Mouse (Mus musculus) inflammation-experienced regulatory T-cells, adult 6 months (primary cell): ENCODE data around the gene Slc38a10. TPM values are rescaled to one million over a fixed set of nuclear protein-coding genes. Genes with fewer than 3 reads are reported as not detected.

Experiments
- ATAC-seq: one replicate; pipeline ENCODE4 v1.8.0; 2017
- polyA plus RNA-seq, 3 experiments: library from polyadenylated mRNA; unstranded; fragments of 100-300 nt; shearing (Covaris generic); gene quantifications; one replicate each; pipeline ENCODE4 v1.2.1; 2017

Gene Slc38a10
- 10 to 100 TPM; 39.7 to 62.8 (median 44.1) TPM for polyA plus RNA-seq

DNA sequence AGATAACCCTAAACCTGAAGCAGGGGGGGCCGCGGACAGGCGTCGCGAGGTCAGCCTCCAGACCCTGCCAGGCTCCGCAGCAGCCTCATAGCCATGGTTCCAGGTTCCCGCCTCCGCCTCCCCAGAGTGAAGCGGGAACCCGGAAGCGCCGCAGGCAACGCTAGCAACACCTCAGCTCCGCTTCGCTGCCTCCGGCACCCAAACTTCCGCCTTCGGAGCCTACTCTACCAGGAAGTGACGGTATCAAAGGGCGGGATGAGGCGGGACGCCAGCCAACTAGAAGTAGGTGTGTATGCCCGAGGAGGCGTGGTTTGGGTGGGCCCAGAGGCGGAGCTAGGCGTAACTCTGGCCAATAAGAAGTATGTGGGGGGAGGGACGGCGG, at the start of gene Slc38a10:
Slc38a10 (minus strand) TSS at position 234 of the 382 bp plus-strand sequence.
- peak; percentile 98 for ATAC-seq

DNA sequence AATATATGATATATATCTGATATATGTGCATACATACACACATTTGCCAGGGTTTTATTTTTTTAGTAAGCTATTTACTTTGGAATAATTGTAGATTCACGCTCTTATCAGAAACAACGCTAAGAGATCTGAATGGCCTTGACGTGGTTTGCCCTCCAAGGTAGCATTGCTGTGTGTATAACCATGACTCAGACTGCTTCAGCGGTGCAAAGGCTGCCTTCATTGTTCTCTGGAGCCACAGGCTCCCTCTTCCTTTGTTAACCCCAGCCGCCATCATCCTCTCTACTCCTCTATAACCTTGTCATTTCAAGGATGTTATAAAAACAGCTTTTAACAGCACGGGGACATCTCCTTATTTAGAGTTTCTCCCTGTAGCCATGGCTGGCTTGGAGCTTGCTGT, 49.5 kb upstream of the Slc38a10 start:
- no peak for ATAC-seq

DNA sequence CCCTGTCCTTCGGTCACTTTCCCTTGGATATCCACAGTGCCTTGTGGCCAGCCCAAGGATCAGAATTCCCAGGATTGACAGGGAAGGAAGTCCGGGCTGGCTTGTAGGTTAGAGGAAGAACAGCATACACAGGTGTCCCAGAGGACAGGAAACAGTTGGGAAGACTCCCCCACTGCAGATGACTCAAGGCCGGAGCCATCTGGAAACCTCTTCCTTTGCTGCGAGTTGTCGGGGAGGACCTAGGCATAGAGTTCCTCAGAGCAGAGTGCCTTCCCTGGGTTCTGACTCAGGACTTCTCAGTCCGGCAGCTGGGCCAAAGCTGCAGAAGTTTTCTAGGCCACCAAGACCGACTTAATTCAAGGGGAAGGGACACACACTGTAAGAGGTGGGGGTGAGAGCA, 48.6 kb upstream of the Slc38a10 start:
- ATAC-seq, result no peak

DNA sequence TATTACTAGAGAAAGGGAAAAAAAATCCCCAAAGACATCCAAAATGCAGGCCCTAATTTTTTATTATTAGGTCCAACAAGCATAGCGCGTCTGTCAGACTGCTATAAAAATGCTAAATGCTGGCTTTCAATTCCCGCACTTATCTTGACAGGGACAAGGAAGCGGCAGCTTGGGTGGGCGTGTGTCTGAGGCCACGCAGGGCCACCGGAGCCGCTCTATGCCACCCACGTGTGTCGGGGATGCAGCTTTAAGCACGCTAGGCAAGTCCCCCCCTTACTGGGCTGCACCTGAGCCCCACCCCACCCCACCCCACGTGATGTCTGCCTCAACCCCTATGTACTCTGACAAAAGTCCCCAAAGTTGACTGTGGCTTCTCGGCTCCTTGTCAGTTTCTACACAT, 47.7 kb upstream of the Slc38a10 start:
- ATAC-seq, result no peak

DNA sequence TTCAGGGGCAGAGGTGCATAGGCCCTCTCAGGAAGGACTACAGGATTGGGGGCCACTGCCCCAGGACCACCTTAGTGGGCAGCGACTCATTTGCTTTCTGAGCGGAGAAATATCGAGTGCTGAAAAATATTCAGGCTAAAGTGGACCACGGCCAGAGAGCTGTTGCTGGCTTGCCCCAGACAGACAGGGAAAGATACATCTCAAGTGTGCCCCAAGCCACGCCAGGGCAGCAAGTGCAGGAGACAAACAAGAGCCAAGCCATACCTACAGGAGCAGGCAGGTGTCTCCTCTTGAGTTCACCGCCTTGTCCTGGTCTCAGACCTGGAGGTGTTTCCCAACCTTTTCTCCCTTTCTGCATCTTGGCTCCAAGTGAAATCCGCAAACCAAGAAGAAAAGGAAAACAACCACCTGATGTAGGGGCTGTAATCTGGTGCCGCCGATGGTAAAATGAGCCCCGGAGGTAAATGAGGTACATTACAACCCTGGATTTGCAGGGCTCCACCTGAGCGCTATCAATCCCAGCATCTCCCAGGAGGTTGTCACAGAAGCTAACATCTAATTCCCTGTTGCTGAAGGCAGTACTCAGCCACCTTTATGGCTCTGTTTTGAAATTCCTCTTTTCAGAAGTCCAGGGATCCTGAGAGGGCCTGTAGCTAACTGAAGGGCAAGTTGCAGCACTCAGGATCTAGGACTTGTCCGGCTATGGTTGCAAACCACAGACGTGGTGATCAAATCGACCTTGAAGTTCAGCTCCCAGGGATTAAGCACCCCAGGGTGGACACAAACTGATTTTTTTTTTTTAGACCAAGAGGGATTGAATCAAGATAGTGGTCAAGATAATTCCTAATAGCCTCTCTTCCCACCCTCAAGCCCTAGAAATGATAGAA, 39.6 kb upstream of the Slc38a10 start:
- no peak for ATAC-seq

DNA sequence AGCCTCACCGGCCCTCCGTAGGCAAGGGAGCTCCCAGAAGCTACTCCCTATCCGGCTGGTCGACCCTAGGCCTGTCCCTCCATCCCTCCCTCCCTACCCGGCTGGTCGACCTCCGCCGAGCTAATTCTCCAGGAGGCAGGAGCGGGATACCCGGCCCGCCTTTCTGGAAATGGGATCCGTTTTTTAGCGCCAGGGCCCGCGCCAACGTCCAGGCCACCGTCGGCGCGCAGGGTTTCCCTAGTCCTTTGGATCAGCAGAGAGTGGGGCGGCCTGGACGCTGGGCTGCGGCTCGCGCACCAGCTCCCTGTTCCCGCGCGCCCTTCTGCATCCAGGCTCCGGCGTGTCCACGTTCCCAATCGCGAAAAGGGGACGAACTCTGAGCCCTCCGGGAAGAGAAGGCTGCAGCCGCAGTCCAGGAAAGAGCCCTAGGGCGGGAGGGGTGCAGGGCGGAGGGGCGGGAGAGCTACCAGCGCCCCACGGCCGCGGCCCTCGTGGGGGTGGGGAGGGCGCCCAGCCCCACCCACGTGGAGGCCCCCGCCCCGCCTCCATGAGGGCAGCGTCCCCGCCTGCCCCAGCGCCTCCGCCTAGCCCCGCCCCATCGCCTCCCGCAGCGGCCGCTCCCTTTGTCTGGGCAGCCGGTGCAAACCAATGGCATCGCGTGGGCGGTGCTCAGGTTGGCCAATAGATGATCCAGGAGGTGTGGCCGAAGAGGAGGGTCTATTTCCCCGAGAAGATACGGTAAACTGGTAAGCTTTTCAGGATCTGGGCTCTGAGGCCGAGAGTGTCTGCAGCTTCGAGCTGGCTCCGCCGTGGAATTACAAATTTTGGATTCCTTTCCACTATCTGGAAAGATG, 38.5 kb upstream of the Slc38a10 start:
- peak; percentile 85 for ATAC-seq

DNA sequence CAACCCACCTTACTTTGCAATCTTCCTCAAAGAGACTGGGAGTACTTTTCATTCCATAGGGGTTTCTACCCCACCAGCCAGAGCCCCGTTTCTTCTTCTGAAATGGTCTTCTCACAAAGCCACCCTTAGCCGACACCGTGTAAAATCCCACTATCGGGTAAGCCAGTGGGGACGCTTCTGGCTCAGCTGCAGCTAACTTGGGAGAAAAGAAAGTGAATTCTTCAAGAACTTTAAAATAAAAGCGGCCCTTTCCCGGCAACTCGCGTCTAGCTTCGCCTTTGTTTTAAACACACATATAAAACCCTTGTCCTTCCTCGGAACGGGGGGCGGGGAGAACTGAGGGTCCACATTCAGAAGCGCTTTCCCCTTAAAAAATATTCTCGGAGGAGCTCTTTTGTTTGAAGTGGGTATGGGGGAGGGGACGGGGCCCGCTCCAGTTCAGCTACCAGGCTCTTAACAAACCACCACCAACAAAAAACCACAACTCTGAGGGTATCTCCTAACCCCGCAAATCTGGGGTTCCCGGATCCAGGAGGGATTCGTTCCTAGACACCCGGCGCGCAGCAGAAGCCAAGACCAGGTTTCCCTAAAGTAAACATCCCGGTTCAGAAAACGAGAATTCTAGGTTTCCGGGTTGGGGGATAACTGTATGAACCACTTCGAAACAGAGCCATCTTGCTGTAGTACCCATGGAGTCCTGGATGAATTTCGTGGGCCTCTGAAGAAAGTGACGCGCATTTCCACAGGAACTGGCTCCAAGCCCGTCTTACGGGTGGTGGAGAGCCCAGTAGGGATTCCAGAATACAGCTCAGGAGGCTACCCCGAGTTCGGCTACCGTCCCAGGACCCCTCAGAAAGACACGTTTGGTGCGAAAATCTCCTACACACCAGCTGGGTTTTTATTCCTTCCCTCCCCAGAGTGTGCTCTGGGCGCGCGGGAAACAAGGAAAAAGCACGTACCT, 37.6 kb upstream of the Slc38a10 start:
- ATAC-seq, result peak; percentile 21

DNA sequence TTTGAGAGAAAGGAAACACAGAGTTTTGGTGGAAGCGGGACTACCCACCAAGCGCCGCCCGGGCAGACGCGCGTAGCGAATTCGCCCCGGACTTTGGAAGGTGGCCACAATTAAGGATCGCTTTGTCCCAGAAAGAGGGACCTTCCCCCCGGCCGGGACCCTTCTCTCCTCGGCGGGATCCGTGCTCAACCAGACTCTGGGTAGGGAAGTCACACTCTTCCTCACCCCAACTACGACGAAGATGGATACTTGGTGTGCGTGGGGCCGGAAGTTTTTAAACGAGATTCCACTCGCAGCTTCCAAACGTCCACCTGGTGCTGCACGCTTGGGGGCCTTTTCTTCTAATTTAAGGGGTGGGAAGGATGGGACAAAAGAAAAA, 36.9 kb upstream of the Slc38a10 start:
- ATAC-seq, result no peak

DNA sequence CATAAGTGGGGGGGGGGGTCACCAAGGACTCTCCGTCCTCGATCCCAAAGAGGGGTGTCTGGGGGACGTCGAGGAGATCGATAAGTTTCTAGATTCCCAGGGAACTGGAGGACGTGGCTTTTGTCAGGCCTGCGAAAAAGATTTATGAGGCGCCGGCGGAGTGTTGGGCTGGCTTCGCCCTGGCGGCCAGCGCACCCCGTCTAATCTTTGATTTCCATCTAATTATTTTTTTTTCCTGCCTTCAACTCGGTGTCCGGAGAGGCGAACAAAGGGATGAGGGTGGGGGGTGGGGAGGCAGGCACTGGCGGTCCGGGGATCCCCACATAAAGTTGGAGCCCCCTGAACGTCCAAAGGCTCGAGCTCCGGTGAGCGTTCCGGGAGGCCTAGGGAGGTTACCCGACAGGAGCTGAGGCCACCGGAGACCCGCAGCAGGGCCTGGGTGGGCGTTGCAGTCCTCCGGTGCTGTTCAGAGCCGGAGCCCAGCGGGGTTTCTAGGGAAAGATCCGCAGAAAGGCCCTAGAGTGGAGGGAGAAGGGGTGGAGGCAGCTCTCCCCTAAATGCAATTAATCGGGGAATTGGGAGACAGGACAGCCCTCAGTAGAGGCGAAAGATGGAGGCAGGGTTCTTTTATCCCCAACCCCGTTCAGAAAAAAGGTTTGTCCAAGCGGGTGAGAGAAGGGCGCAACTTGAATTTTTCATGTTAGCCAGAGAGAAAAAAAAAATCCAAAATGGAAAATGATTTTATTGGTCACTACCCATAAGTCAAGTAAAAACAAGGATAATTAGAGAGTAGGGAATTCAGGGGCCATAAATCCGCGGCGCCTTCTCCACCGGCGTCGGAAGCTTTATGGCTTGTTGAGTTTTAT, 36.3 kb upstream of the Slc38a10 start:
- no peak for ATAC-seq

DNA sequence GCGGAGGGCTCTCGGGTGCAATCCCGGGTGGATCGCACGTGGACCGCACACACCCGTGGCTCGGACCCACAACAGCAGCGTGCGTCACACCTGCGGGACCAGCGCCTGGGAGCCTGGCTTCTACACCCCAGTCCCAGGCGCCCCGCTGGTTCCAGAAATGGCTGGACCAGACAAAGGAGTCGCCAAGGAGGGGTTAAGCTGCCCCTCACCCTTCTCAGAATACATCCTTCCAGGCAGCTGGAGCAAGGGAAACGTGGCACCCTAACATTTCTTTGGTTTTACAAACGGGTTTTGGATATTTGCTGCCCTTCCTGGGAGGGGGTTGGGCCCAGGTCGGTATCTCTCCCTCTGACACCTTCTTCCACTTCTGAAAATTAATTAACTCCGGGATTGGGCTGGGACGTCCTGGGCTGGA, 35.7 kb upstream of the Slc38a10 start:
- no peak for ATAC-seq

DNA sequence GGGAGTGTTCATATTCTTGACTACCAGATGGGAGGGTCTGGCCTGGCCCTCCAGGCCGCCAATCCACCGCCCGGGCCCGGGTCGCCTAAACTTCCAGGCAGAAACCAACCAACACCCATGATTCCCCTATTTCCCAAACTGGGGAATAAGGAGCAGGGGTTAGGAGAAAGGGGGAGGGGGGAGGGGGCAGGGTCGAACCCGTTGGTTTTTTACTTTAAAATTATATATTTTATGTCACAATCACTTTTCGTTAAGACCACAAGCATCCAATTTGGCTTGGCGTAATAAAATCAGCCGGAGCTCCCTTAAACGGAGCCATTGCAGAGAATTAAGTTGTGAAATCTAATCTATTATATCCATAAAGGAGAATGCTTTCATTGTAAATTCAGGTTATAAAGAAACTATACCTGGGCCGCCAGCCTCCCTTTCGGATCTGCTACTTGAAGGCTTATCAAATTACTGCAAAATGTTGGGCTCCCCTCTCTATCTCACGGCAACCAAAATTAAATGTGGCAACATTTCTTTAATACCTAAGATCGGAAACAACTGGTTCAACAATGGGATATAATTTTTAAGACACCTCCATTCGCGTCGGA, 35.1 kb upstream of the Slc38a10 start:
- ATAC-seq, result no peak

DNA sequence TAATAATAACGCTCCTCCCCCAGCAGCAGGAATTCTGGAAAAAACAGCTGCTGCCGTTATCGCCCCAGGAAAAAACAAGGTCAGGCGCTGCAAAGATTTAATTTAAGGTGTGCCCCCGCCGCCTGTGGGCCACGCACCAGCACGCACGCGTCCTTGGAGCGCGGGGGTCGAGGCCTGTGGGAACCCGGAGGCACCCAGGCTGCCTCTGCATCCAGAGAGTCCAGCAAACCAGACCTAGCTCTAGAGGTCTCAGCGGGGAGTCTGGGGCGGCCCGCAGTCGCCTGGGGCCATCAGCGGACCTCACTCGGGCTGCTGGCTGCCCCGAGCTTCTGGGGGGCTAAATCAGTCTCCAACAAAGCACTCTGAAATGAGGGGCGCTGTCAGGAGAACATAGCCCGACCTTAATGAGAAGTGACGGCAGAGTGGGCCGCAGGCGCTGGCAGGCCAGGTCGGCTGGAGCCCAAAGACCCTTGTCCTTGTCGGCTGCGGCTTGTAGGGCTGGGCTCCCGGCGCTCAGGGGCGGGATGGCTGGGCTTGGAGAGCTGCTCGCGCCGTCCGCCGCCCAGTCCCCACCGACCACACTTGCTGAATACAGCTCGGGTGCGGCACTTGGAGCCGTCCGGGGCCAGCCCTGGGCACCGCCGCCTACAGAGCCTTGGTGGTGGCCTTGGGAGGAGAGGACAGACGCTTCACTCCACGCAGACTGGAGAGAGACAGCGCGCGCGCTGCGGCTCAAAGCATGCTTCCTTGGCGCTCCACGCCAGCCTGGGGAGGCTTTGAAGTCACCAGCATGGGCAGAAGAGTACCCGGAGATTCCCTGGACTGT, 34.4 kb upstream of the Slc38a10 start:
- ATAC-seq, result no peak

DNA sequence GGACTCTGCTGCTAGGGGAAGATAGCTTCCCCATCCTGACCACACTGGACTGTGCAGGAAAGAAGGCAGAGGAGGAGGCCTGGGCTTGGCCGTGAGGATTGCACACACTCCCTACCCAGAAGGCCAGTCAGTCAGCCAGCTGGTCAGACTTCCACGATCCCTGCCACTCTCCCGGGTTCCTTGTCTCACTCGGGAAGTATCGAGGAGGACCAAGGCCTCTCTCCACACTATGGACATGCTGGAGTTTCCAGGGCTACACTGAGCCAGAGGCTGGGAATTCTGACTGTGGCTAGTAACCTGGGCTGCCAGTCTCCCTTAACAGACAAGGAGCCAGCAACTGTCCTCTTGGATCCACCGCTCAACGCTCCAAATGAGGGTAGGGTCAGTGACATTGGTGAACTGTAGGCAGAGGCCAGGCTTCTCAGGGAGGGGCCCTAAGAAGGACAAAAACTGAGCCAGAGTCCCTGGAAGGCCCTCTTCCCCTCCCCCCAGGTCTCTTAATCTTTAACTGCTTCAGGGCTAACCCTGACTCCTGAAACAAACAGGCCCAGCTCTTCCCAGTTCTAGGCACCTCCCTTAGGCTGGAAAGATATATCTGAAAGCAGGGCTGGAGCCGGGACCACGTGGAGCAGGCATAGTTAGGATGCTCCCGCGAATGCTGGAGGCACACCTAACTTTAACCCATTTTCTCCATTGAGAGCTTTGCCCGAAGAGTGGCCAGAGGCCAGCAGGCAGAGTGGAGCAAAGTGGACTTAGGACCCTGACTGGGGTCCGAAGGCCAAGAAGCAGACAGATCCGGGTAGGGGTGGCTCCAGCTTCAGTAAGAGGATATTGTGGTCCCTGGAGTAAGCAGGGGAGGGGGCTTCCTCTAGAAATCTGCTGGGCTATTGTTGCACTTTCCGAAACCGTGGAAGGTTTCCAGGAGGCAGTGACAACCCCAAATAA, 33.5 kb upstream of the Slc38a10 start:
- ATAC-seq, result no peak

DNA sequence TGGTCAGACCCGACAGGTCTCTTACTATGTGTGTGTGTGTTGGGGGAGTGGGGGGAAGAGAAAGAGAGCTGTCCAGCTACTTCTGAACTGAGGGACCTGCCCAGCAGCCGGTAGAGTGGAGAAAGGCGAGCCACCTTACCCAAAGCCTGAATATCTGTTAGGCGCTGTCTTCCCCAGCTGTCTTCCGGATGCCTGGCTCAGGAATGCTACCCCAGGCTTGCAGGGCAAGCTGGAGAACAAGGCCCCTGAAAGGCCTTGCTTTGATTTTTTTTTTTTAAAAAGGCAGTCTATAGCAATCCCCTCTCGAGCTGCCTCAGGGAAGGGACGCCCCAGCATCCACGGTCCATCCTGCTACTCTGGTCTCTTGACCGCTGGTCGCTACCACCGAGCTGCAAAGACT, 32.6 kb upstream of the Slc38a10 start:
- no peak for ATAC-seq

DNA sequence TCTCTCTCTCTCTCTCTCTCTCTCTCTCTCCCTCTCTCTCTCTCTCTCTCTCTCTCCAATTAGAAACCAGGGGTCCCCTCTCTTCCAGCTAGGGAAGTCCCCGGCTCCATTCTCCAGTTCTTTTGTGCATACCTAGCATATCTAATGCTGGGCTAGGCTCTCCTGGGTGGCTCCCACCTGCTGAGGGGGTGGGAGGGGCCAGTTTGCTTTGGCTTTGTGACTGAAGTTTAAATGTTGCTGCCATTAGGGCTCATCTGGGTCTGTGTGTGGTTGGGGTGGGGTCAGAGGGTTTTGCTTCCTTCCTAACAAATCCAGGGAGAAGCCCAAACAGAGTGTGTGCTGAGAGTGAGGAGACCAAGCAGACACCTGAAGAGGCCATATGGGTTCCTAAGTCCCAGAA, 32.0 kb upstream of the Slc38a10 start:
- ATAC-seq, result no peak

DNA sequence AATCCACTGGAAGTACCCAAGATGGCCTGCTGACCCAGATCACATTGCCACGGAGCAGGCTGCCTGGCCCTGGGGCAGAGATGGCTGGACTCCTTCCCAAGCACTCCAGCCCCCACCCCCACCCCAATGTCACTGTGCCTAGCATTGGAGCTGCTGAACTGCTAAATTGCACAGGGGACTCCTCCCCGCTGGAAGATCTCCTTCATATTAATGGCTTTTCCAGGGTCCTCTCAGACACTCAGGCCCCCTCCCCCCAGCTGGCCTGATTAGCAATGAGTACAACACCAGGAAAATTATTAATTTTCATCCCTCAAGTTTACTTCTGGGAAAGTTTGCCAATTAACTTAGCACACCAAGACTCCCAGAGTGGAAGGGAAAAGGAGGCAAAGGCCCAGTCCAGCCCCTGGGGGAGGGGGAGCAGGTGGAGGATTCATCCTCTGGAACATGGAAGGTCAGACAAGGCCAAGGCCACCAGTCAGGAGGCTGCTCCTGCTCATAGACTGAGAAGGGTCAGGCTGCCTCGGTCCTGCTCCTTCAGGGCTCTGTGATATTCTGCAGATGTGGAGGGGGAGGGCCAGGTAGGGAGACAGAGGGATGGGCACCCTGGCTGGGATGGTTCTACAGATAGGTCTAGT, 31.4 kb upstream of the Slc38a10 start:
- no peak for ATAC-seq

DNA sequence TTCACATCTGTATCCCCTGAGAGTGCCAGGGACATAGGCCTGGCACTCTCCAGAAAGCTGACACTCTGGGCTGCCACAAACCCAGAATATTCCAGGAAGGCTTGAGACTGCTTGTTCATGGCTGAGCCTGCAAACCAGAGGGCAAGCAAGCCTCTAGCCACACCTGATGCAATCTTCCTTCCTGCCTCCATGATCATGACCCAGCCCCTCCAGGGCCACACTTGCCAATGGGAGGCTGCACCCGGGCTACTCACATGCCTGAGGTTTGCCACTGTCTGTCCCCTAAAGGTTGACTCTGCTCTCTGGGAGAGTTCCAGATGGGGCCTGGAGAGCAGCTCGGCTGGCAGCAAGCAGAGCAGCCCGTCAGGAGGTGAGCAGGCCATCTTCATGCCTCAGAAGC, 30.2 kb upstream of the Slc38a10 start:
- no peak for ATAC-seq

DNA sequence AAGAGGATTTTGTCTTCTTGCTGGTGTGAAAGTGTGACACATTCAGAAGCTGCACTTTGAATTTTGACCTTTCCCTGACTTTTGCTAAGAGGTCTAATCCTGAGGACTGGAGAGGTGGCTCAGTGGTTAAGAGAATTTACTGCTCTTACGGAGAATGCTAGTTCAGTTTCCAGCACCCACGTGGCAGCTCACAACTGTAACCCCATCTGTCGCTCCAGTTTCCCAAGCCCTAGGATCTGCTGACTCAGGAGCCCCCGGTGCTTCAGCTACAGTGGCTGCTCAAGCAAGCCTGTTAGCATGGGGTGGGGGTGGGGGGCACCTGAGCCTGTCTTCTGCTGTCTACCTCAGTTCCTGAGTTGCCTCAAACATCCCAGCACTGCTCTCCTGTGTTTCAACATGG, 28.2 kb upstream of the Slc38a10 start:
- no peak for ATAC-seq

DNA sequence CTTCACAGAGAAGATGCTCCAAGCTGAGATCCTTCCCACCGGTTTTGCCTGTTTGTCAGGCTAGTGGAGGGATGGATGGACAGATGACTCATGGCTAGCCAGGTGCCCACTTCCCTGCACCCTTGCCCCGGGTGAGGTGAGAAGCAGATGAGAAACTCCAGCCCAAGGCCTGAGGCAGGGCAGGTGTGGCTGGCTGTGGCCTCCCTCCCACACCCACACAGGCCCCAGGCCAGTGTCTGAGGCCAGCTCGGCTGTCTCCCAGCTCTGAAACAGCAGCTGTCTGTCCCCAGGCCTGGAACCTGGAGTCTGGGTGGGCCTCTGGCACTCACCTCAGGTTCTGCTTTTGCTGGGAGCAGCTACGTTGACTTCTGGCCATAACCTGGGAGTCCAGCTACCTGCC, 24.8 kb upstream of the Slc38a10 start:
- ATAC-seq, result no peak
